Mouse (Mus musculus): Measurements from ENCODE around the gene Tbc1d30. TPM values are rescaled to one million over a fixed set of nuclear protein-coding genes. Genes with fewer than 3 reads are reported as not detected.

The Tbc1d30 gene
- polyA plus RNA-seq, 1 experiment from 2014 or later, result 4.1 TPM

DNA sequence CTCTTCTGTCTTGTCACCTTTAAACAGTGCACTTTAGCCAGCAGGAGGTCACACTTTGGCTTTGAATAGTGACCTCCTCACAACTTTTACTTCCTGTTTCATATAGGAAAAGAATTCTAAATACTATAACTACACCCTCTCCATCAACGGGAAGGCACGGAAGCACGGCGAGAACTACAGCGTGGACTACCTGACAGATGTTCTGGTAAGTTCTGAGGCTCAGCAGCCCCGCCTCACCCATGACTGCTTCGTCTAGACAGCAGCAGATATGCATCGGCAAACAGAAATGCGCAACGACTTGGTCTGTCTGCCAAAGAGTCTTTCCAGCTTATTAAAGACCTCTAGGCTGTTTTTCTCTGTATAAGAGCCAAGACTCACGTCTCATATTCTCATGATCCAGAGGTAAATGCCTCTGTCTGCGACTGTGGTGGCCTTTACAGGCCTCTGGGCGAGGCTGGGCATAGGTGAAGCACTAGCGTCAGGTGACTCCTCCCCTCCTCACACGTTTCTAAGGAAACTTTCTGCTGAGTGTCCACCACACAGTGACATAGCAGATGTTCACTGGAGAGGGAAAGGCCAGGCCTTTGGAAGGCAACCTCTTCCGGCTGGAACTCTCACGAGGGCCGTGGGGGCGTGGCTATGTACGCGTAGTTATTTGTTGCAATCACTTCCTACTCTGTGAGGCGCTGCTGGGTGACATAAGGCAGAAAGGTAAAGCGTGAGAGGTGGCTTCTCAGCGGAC, 25.6 kb upstream of the Tbc1d30 start:
- no peak overlapping the region for H3K4me2 ChIP-seq (replicated peaks; ENCODE audit: low read depth)

DNA sequence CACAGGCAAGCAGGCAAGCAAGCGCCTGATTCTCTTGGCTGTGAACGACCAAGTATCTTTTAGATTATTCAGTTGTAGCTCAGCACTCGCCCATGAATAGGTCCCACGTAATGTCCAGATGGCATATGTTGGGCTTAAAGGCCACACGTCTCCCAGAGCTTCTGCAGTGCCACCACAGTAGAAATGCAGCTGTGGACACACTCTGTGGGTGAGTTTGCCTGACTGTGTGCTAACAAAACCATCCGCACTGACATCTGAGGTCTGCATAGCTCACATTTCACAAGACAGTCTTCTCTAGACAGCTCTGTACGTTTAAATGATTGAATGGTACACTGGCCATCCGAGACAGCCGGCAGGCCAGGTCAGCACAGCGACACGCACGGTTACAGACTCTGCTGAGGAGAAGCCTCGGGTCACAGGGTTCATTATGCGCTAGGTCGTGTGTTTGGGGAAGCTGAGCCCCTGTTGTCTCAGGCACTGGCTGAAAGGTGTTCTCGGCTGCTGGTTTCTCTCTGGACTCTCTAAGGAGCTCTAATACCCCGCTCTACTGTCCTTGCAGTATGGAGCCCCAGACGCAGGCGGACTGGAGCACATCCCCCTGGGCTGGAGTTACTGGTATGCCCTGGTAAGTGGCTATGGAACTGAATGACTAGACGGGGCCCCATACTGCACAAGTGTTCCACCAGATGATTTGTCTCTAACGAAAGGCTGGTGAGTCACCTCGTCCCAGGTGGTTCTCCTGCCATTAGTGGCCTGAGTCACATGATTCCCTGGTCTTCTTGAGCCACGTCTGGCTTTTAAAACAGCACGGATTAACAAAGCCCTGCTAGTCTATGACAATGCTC, 24.8 kb upstream of the Tbc1d30 start:
- Histone ChIP-seq H3K36me3 (ENCODE audit: control insufficient read depth, insufficient read depth, low read length) (peaks cover 17% of the 10 kb centered on the region), H3K4me2 (replicated peaks; ENCODE audit: low read depth) (no peak overlapping the region), H3K9me3 (ENCODE audit: control insufficient read depth, low read length) (no peaks in the 10 kb centered on the region), H3K27ac (replicated peaks) (peak overlapping the region; percentile 73), H3K4me3 (ENCODE audit: low read depth, low read length) (no peak overlapping the region), H3K9ac (ENCODE audit: low read length) (no peak overlapping the region), H3K27me3 (ENCODE audit: control insufficient read depth, insufficient read depth, low read length) (no peaks in the 10 kb centered on the region), H3K4me1 (replicated peaks; ENCODE audit: control insufficient read depth, insufficient read depth) (no peaks in the 10 kb centered on the region)
- no peak for TF ChIP-seq CTCF (IDR thresholded peaks at IDR 0.05; ENCODE audit: low read depth)
- 64% methylated on average over 24 of the region's 24 CpGs for WGBS
- DNase-seq (ENCODE audit: low spot score) (peak; percentile 50), ATAC-seq (ENCODE audit: low FRiP score, low TSS enrichment) (peak; percentile 45)

More for the DNA sequence above, 25.6 kb upstream of the Tbc1d30 start:
- no peaks in the 10 kb centered on the region for H3K27me3 ChIP-seq (ENCODE audit: control insufficient read depth, insufficient read depth, low read length)
- H3K4me3 ChIP-seq (ENCODE audit: low read depth, low read length), result no peak overlapping the region
- peak overlapping the region; percentile 73 for H3K27ac ChIP-seq (replicated peaks)
- H3K36me3 ChIP-seq (ENCODE audit: control insufficient read depth, insufficient read depth, low read length), result peaks cover 22% of the 10 kb centered on the region
- H3K4me1 ChIP-seq (replicated peaks; ENCODE audit: control insufficient read depth, insufficient read depth), result no peaks in the 10 kb centered on the region
- WGBS, result 72% methylated on average over 24 of the region's 24 CpGs
- peak; percentile 89 for DNase-seq (ENCODE audit: low spot score)
- TF ChIP-seq CTCF (IDR thresholded peaks at IDR 0.05; ENCODE audit: low read depth) (no peak), EP300 (optimal IDR thresholded peaks at IDR 0.05) (no peak)
- no peak overlapping the region for H3K9ac ChIP-seq (ENCODE audit: low read length)
- H3K9me3 ChIP-seq (ENCODE audit: control insufficient read depth, low read length), result no peaks in the 10 kb centered on the region
- ATAC-seq (ENCODE audit: low FRiP score, low TSS enrichment), result peak; percentile 89

DNA sequence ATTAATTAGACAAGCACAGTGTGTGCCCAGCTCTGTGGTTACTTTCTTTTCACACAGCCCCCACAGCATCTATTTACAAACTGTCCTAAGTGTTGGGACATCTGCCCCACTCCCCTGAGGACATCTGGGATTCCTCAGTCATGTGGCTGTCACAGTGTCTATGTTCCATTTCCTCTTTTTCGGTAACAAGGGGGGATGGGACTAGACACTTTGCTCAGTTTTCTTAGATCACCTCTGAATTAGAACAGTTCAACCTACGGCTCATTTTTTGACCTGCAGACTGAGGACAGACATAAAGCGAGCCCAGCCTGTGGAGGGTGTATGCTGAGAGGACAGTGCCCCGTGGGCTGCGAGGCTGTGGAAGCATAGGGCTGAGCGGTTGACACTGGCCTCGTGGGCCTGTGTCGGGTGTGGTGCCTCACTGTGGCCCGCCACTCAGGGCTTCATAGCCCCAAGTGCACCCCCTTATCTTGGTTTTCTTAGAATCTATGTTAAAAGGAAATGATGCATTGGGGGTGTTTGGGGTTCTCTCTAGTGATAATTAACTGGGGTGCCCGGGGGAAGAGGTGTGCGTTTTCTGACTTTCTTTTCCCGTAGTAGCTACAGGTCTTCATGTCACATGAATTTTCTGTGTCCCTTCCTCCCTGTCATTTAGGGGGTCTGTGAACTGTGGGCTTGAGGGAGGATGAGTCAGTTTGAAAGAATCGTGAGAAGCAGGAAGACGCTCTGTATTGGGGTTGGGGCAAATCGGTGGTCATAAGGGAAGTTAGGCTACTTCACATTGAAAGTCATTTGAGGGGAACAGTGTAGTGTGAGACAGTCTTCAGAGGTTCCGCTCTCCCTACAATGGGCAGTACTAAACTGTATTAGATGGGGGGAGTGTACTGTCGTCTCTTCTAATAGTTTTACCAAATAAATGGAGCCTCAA, 23.9 kb upstream of the Tbc1d30 start:
- Histone ChIP-seq H3K36me3 (ENCODE audit: control insufficient read depth, insufficient read depth, low read length) (peaks cover 16% of the 10 kb centered on the region), H3K27ac (replicated peaks) (no peak overlapping the region), H3K9ac (ENCODE audit: low read length) (no peak overlapping the region), H3K4me1 (replicated peaks; ENCODE audit: control insufficient read depth, insufficient read depth) (no peaks in the 10 kb centered on the region), H3K4me3 (ENCODE audit: low read depth, low read length) (no peak overlapping the region), H3K27me3 (ENCODE audit: control insufficient read depth, insufficient read depth, low read length) (no peaks in the 10 kb centered on the region), H3K4me2 (replicated peaks; ENCODE audit: low read depth) (no peak overlapping the region), H3K9me3 (ENCODE audit: control insufficient read depth, low read length) (no peaks in the 10 kb centered on the region)
- no peak for ATAC-seq (ENCODE audit: low FRiP score, low TSS enrichment)
- TF ChIP-seq CTCF (IDR thresholded peaks at IDR 0.05; ENCODE audit: low read depth) (no peak), EP300 (optimal IDR thresholded peaks at IDR 0.05) (no peak)
- DNase-seq (ENCODE audit: low spot score), result no peak
- WGBS, result 78% methylated on average over 17 of the region's 17 CpGs

DNA sequence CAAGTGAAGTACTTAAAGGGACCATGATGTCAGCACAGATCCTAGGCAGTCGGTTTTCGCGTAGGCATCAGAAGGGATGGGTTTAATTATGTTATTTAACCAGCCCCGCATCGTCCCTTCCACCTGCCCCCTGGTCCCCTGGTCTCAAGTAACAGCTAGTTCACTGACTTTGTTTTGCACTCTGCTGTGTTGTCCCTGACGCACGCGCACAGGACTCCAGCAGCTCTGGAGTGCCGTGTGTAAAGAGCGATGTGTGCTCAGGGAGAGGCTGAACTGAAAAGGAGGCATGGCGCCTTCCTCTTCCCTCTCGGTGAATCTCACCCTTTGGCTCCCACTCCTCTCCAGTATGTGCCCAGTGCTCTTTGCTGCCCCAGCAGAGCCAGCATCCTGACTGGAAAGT, 22.9 kb upstream of the Tbc1d30 start:
- TF ChIP-seq CTCF (IDR thresholded peaks at IDR 0.05; ENCODE audit: low read depth) (no peak), EP300 (optimal IDR thresholded peaks at IDR 0.05) (no peak)
- H3K27ac ChIP-seq (replicated peaks), result no peak overlapping the region
- no peak overlapping the region for H3K4me3 ChIP-seq (ENCODE audit: low read depth, low read length)
- no peak overlapping the region for H3K4me2 ChIP-seq (replicated peaks; ENCODE audit: low read depth)
- DNase-seq (ENCODE audit: low spot score), result peak; percentile 61
- peaks cover 15% of the 10 kb centered on the region for H3K36me3 ChIP-seq (ENCODE audit: control insufficient read depth, insufficient read depth, low read length)
- 73% methylated on average over 12 of the region's 12 CpGs for WGBS
- H3K4me1 ChIP-seq (replicated peaks; ENCODE audit: control insufficient read depth, insufficient read depth), result no peaks in the 10 kb centered on the region
- no peak overlapping the region for H3K9ac ChIP-seq (ENCODE audit: low read length)
- no peaks in the 10 kb centered on the region for H3K9me3 ChIP-seq (ENCODE audit: control insufficient read depth, low read length)
- ATAC-seq (ENCODE audit: low FRiP score, low TSS enrichment), result 0 out of 2 replicates have a peak, but pooled peaks have one; percentile 10
- no peaks in the 10 kb centered on the region for H3K27me3 ChIP-seq (ENCODE audit: control insufficient read depth, insufficient read depth, low read length)

DNA sequence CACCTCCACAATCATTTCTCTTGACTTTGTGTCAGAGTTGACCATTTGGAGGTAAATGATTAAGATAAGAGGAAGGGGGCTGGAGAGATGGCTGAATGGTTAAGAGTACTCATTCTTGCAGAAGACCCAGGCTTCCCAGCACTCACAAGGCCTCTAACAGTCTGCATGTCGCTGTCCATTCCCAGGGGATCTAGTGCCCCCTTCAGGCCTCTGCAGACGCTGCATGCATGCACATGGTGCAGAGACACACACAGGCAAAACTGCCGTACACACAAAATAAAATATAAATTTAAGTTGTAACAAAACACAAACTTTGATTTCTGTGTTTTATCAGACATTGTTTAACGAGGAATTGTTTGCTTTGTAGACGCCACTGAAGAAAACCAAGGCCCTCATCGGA, 19.7 kb upstream of the Tbc1d30 start:
- Histone ChIP-seq H3K4me1 (replicated peaks; ENCODE audit: control insufficient read depth, insufficient read depth) (no peaks in the 10 kb centered on the region), H3K27ac (replicated peaks) (no peak overlapping the region), H3K4me2 (replicated peaks; ENCODE audit: low read depth) (no peak overlapping the region), H3K9ac (ENCODE audit: low read length) (no peak overlapping the region), H3K36me3 (ENCODE audit: control insufficient read depth, insufficient read depth, low read length) (peaks cover 2% of the 10 kb centered on the region; the same call in 1 of the 2 replicates), H3K4me3 (ENCODE audit: low read depth, low read length) (no peak overlapping the region), H3K27me3 (ENCODE audit: control insufficient read depth, insufficient read depth, low read length) (no peaks in the 10 kb centered on the region), H3K9me3 (ENCODE audit: control insufficient read depth, low read length) (no peaks in the 10 kb centered on the region)
- 87% methylated on average over 6 of the region's 6 CpGs for WGBS
- ATAC-seq (ENCODE audit: low FRiP score, low TSS enrichment) (peak; percentile 10; the same call in 1 of the 2 replicates), DNase-seq (ENCODE audit: low spot score) (no peak)
- TF ChIP-seq CTCF (IDR thresholded peaks at IDR 0.05; ENCODE audit: low read depth) (peak; percentile 62), EP300 (optimal IDR thresholded peaks at IDR 0.05) (no peak)
